Mouse (Mus musculus): ENCODE data around the gene Prc1.

DNA sequence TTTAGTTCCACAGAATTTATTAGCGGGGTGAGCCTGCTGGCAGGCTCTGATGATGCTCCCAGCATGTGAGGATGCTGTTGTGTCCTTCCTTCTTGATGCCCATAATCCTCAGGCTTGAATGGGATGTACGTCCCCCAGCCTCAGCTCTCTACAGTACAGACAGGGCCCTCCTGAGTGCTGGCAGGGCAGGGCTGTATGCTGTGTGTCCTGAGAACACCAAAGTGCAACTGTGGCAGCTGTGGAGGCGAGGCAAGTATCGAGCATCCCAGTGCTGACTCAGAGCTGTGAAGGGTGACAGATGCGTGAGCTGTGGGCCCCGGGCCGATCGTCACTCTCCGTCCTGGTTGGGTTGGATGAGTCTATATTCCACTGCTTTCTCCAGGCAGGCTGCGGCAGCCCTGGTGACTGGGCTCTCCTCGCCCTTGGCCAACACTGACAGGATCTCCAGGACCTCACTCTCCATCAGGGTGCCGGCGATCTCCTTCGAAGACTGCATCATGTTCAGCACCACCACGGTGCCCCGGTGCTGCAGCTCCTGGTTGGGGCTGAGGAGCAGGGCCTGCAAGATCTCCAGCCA lies 31.1 kb downstream of the Prc1 start:
- no peak for TF ChIP-seq FLI1 (IDR thresholded peaks at IDR 0.05; ENCODE audit: low read length)
- no peak for TF ChIP-seq GATA1 (IDR thresholded peaks at IDR 0.05; ENCODE audit: borderline replicate concordance, low read length)
